Mouse (Mus musculus): ENCODE measurements around the gene Dram1. TPM values are rescaled to one million over a fixed set of nuclear protein-coding genes. Genes with fewer than 3 reads are reported as not detected.

The Dram1 gene
- total RNA-seq, 2 experiments from 2014 or later: 0.80 to 0.82 TPM

- intact Hi-C loops (cut with DNase I): no loop called here
- no peak for DNase-seq (ENCODE audit: low spot score in 2 of 2)
Observed at GRCm38 (mm10) chr10:88356114-88356982, 22.5 kb downstream of the Dram1 start.

GRCm38 (mm10) chr10:88354599-88354998, 24.3 kb downstream of the Dram1 start:
- DNase-seq (ENCODE audit: low spot score in 2 of 2): no peak
- intact Hi-C loops (cut with DNase I): no loop called here

- no peak for DNase-seq (ENCODE audit: low spot score in 2 of 2)
- intact Hi-C loops (cut with DNase I): no loop called here
Observed at GRCm38 (mm10) chr10:88352549-88352948, 26.3 kb downstream of the Dram1 start.

GRCm38 (mm10) chr10:88351411-88352103, 27.3 kb downstream of the Dram1 start:
- no peak for DNase-seq (ENCODE audit: low spot score in 2 of 2)
- intact Hi-C loops (cut with DNase I): no loop called here

- no peak for DNase-seq (ENCODE audit: low spot score in 2 of 2)
- intact Hi-C loops (cut with DNase I): no loop called here
Observed at GRCm38 (mm10) chr10:88350687-88351086, 28.2 kb downstream of the Dram1 start.

GRCm38 (mm10) chr10:88349800-88350199, 29.1 kb downstream of the Dram1 start:
- DNase-seq (ENCODE audit: low spot score in 2 of 2): no peak
- intact Hi-C loops (cut with DNase I): no loop called here

- DNase-seq (ENCODE audit: low spot score in 2 of 2): no peak
- intact Hi-C loops (cut with DNase I): no loop called here
Observed at GRCm38 (mm10) chr10:88346454-88347245, 32.2 kb downstream of the Dram1 start.

GRCm38 (mm10) chr10:88345899-88346401, 32.9 kb downstream of the Dram1 start:
- DNase-seq (ENCODE audit: low spot score in 2 of 2): no peak
- intact Hi-C loops (cut with DNase I): no loop called here

- DNase-seq (ENCODE audit: low spot score in 2 of 2): no peak
- intact Hi-C loops (cut with DNase I): no loop called here
Observed at GRCm38 (mm10) chr10:88341368-88341767, 37.5 kb downstream of the Dram1 start.

- intact Hi-C loops (cut with DNase I): no loop called here
- no peak for DNase-seq (ENCODE audit: low spot score in 2 of 2)
Observed at GRCm38 (mm10) chr10:88340660-88341059, 38.2 kb downstream of the Dram1 start.

GRCm38 (mm10) chr10:88330695-88331094, 48.2 kb downstream of the Dram1 start:
- intact Hi-C loops (cut with DNase I): no loop called here
- DNase-seq (ENCODE audit: low spot score in 2 of 2): peak; percentile 4 to 14

GRCm38 (mm10) chr10:88328056-88328450, 50.8 kb downstream of the Dram1 start:
- no peak for DNase-seq (ENCODE audit: low spot score in 2 of 2)
- intact Hi-C loops (cut with DNase I): loop anchor here (5.0 kb wide), 2 partner anchors 681 to 731 kb away; no protein-coding TSS in a partner anchor

GRCm38 (mm10) chr10:88327160-88328055, 51.5 kb downstream of the Dram1 start:
- DNase-seq (ENCODE audit: low spot score in 2 of 2): peak; percentile 84 to 90
- intact Hi-C loops (cut with DNase I): loop anchor here (1.0 to 5.0 kb wide), 4 partner anchors 680 to 1302 kb away; no protein-coding TSS in a partner anchor

GRCm38 (mm10) chr10:88321739-88322138, 57.1 kb downstream of the Dram1 start:
- no peak for DNase-seq (ENCODE audit: low spot score in 2 of 2)
- intact Hi-C loops (cut with DNase I): no loop called here

GRCm38 (mm10) chr10:88320714-88321416, 58.0 kb downstream of the Dram1 start:
- intact Hi-C loops (cut with DNase I): no loop called here
- no peak for DNase-seq (ENCODE audit: low spot score in 2 of 2)

GRCm38 (mm10) chr10:88318179-88318578, 60.7 kb downstream of the Dram1 start:
- intact Hi-C loops (cut with DNase I): no loop called here
- DNase-seq (ENCODE audit: low spot score in 2 of 2): no peak

- no peak for DNase-seq (ENCODE audit: low spot score in 2 of 2)
- intact Hi-C loops (cut with DNase I): no loop called here
Observed at GRCm38 (mm10) chr10:88317151-88317550, 61.7 kb downstream of the Dram1 start.

GRCm38 (mm10) chr10:88314841-88315240, 64.0 kb downstream of the Dram1 start:
- intact Hi-C loops (cut with DNase I): no loop called here
- no peak for DNase-seq (ENCODE audit: low spot score in 2 of 2)

All from left cerebral cortex, postnatal 25 days (tissue).